Mouse (Mus musculus) E14TG2a.4 (cell line): ENCODE measurements around the gene Gm28047.

Experiments used
- H3K27me3 ChIP-seq: 2 replicates; pipeline ENCODE4 v1.6.1; 2014; ENCODE audit warnings: low read length, control low read depth; ENCODE audit not compliant: insufficient read depth
- H3K36me3 ChIP-seq: 2 replicates; pipeline ENCODE4 v1.6.1; 2014; ENCODE audit warnings: low read length, control low read depth; ENCODE audit not compliant: insufficient read depth
- H3K4me1 ChIP-seq: replicated peaks from 2 replicates; pipeline ENCODE4 v1.6.1; 2014; ENCODE audit warnings: low read depth, low read length, control low read depth
- H3K4me3 ChIP-seq: replicated peaks from 2 replicates; pipeline ENCODE4 v1.5.1; 2014; ENCODE audit warnings: mild to moderate bottlenecking, low read length
- H3K9me3 ChIP-seq: 2 replicates; pipeline ENCODE4 v1.6.1; 2014; ENCODE audit warnings: low read length, control low read depth
- CTCF ChIP-seq: conservative IDR thresholded peaks from 2 replicates; pipeline ENCODE4 v1.5.1; 2014; ENCODE audit warnings: low read length
- NANOG ChIP-seq: IDR thresholded peaks from 2 replicates; pipeline ENCODE4 v1.6.1; 2014; ENCODE audit warnings: borderline replicate concordance, low read length, mixed read lengths
- POU5F1 ChIP-seq: IDR thresholded peaks from 2 replicates; pipeline ENCODE4 v1.6.1; 2014; ENCODE audit warnings: low read length, borderline replicate concordance

Gm28047 gene

GRCm38 (mm10) chr15:102624970-102625686 lies at the start of gene Gm28047, which contains the start of gene Atf7:
Gene Gm28047, minus strand, starts transcription at chr15:102625067.
Gene Atf7, minus strand, starts transcription at chr15:102625464.
- no peaks in the 10 kb centered on the region for H3K27me3 ChIP-seq
- peaks cover 30% of the 10 kb centered on the region for H3K4me1 ChIP-seq
- peaks cover 7% of the 10 kb centered on the region; the same call in 1 of the 2 replicates for H3K36me3 ChIP-seq
- TF ChIP-seq CTCF (no peak), POU5F1 (no peak), NANOG (no peak)
- peak within 1 kb of the TSS; percentile 88 for H3K4me3 ChIP-seq
- H3K9me3 ChIP-seq: no peaks in the 10 kb centered on the region

GRCm38 (mm10) chr15:102673548-102673947 lies 48.7 kb upstream of the Gm28047 start:
- no peaks in the 10 kb centered on the region for H3K9me3 ChIP-seq

GRCm38 (mm10) chr15:102672215-102673071 lies 47.6 kb upstream of the Gm28047 start, which contains the start of gene Atp5g2:
Gene Atp5g2, minus strand, starts transcription at chr15:102672352.
- Histone ChIP-seq H3K4me1 (peaks cover 65% of the 10 kb centered on the region), H3K4me3 (peak within 1 kb of the TSS; percentile 81), H3K36me3 (peaks cover 23% of the 10 kb centered on the region), H3K9me3 (no peaks in the 10 kb centered on the region), H3K27me3 (no peaks in the 10 kb centered on the region)
- TF ChIP-seq NANOG: no peak
- no peak for TF ChIP-seq CTCF
- no peak for TF ChIP-seq POU5F1

More at GRCm38 (mm10) chr15:102673548-102673947, 48.7 kb upstream of the Gm28047 start:
- no peak for TF ChIP-seq CTCF
- TF ChIP-seq NANOG: peak; percentile 53
- peaks cover 54% of the 10 kb centered on the region for H3K4me1 ChIP-seq
- H3K27me3 ChIP-seq: no peaks in the 10 kb centered on the region
- H3K4me3 ChIP-seq: peak overlapping the region; percentile 81
- H3K36me3 ChIP-seq: peaks cover 12% of the 10 kb centered on the region

GRCm38 (mm10) chr15:102671721-102672214 lies 46.9 kb upstream of the Gm28047 start:
- Histone ChIP-seq H3K36me3 (peaks cover 30% of the 10 kb centered on the region), H3K4me3 (peak overlapping the region; percentile 81), H3K4me1 (peaks cover 72% of the 10 kb centered on the region), H3K9me3 (no peaks in the 10 kb centered on the region), H3K27me3 (no peaks in the 10 kb centered on the region)
- TF ChIP-seq CTCF: no peak
- no peak for TF ChIP-seq NANOG

GRCm38 (mm10) chr15:102670767-102671575 lies 46.1 kb upstream of the Gm28047 start:
- Histone ChIP-seq H3K27me3 (no peaks in the 10 kb centered on the region), H3K9me3 (no peaks in the 10 kb centered on the region), H3K36me3 (peaks cover 38% of the 10 kb centered on the region), H3K4me3 (peak overlapping the region; percentile 91), H3K4me1 (peaks cover 76% of the 10 kb centered on the region)
- TF ChIP-seq POU5F1 (no peak), CTCF (peak; percentile 94), NANOG (no peak)

- Histone ChIP-seq H3K4me3 (peak overlapping the region; percentile 91), H3K36me3 (peaks cover 45% of the 10 kb centered on the region), H3K9me3 (no peaks in the 10 kb centered on the region), H3K27me3 (no peaks in the 10 kb centered on the region), H3K4me1 (peaks cover 78% of the 10 kb centered on the region)
- TF ChIP-seq CTCF (no peak), POU5F1 (no peak), NANOG (no peak)
Observed at GRCm38 (mm10) chr15:102670281-102670680, 45.4 kb upstream of the Gm28047 start.

GRCm38 (mm10) chr15:102669571-102669970 lies 44.7 kb upstream of the Gm28047 start:
- no peaks in the 10 kb centered on the region for H3K27me3 ChIP-seq
- TF ChIP-seq POU5F1: no peak
- no peak for TF ChIP-seq NANOG
- no peak for TF ChIP-seq CTCF
- H3K36me3 ChIP-seq: peaks cover 52% of the 10 kb centered on the region
- no peaks in the 10 kb centered on the region for H3K9me3 ChIP-seq
- H3K4me1 ChIP-seq: peaks cover 75% of the 10 kb centered on the region
- peak overlapping the region; percentile 91 for H3K4me3 ChIP-seq

GRCm38 (mm10) chr15:102665494-102665893 lies 40.6 kb upstream of the Gm28047 start:
- no peaks in the 10 kb centered on the region for H3K27me3 ChIP-seq
- no peak overlapping the region for H3K4me3 ChIP-seq
- H3K36me3 ChIP-seq: peaks cover 92% of the 10 kb centered on the region
- H3K9me3 ChIP-seq: no peaks in the 10 kb centered on the region
- TF ChIP-seq CTCF: peak; percentile 81
- TF ChIP-seq POU5F1: no peak
- TF ChIP-seq NANOG: no peak
- H3K4me1 ChIP-seq: peaks cover 52% of the 10 kb centered on the region
